Mouse (Mus musculus) heart, postnatal 0 days (tissue): Measurements from ENCODE around the gene Pimreg.

Experiments
- CTCF ChIP-seq: IDR thresholded peaks from 2 replicates; pipeline ENCODE4 v1.5.1; 2016; ENCODE audit warnings: antibody characterized with exemption, control low read depth, low read depth
- EP300 ChIP-seq: IDR thresholded peaks from 2 replicates; pipeline ENCODE4 v1.6.1; 2016; ENCODE audit warnings: antibody characterized with exemption, low read depth

DNA sequence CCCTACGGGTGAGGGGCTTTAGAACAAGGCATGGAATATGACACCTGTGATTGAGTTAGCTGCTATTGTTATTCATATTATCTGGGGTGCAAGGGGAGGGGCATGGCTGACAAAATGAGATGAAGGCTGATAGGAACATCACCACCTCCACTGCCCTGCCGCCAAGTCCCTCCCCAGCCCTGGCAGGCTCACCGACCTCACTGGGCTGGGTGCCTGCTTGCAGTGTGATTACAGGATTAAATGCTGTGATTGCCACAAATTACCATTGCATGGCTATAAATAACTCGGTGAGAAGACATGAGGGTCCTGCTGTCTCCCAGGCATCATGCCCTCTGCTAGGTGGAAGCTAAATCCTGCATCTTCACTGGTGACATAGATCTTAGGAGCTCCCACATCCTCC lies 36.8 kb downstream of the Pimreg start:
- TF ChIP-seq CTCF (no peak), EP300 (no peak)
